Mouse (Mus musculus): Measurements from ENCODE around the gene Srp54b. TPM values are rescaled to one million over a fixed set of nuclear protein-coding genes. Genes with fewer than 3 reads are reported as not detected.
"Not testable (repeated sequence)": the region's sequence is repeated elsewhere in the genome, so short reads cannot be mapped to it uniquely, and the experiment has no call there.

Srp54b gene
- total and polyA plus RNA-seq, 3 experiments, result 85.8 to 110 TPM; not detected in 1

- Histone ChIP-seq H3K9ac (ENCODE audit: control insufficient read depth, low read depth, low read length, poor library complexity, severe bottlenecking) (peak overlapping the region; percentile 60), H3K4me3 (ENCODE audit: control insufficient read depth in 1 of 2, insufficient read depth in 1 of 2, low read depth in 2 of 2, low read length in 2 of 2) (peak overlapping the region; percentile 61 to 62; a peak in 3 of 4 replicates)
- H3K79me2 ChIP-seq (ENCODE audit: control insufficient read depth, insufficient read depth, low read length, poor library complexity); H3K9me3 ChIP-seq (replicated peaks; ENCODE audit: insufficient read depth, low read length); H3K4me1 ChIP-seq (ENCODE audit: control insufficient read depth in 1 of 2, insufficient read depth in 2 of 2, low read length in 2 of 2); H3K27ac ChIP-seq (ENCODE audit: control insufficient read depth, low read depth, low read length); H3K36me3 ChIP-seq (ENCODE audit: control insufficient read depth in 1 of 2, insufficient read depth in 2 of 2, low read length in 2 of 2); H3K27me3 ChIP-seq (ENCODE audit: control insufficient read depth in 1 of 2, insufficient read depth in 2 of 2, low read length in 2 of 2); DNase-seq (ENCODE audit: low read depth, low spot score): not testable (repeated sequence)
These were observed 75.6 kb downstream of the Srp54b start for GRCm38 (mm10) chr12:55230520-55230861.

Other genes with a start within 250 kb of the Srp54b start
- not detected in 2 replicates for gene Gm20403, start 168.6 kb upstream of the Srp54b start, total RNA-seq (2012; rRNA removed)
- not detected for gene Gm20403, start 168.6 kb upstream of the Srp54b start, polyA plus RNA-seq (2012; ENCODE audit: insufficient read depth in 1 of 2, insufficient read length in 2 of 2, low read depth in 1 of 2, low replicate concordance in 2 of 2, missing spikeins in 1 of 2)
- 44.6 and 46.0 TPM in 2 replicates for gene Baz1a, start 140.8 kb upstream of the Srp54b start, total RNA-seq (2012; rRNA removed)
- gene Baz1a, start 140.8 kb upstream of the Srp54b start, polyA plus RNA-seq (2012; ENCODE audit: insufficient read depth in 1 of 2, insufficient read length in 2 of 2, low read depth in 1 of 2, low replicate concordance in 2 of 2, missing spikeins in 1 of 2), result 100 to 1,000 TPM in 1 of 2 experiments, 10 to 100 TPM in 1; 39.8 to 203 TPM
- gene 2700097O09Rik, start 75.0 kb upstream of the Srp54b start, total RNA-seq (2012; rRNA removed), result 16.9 and 18.3 TPM in 2 replicates
- gene 2700097O09Rik, start 75.0 kb upstream of the Srp54b start, polyA plus RNA-seq (2012; ENCODE audit: insufficient read depth in 1 of 2, insufficient read length in 2 of 2, low read depth in 1 of 2, low replicate concordance in 2 of 2, missing spikeins in 1 of 2), result 10 to 100 TPM in 1 of 2 experiments, not detected in 1; 14.6 TPM
- 39.4 and 46.9 TPM in 2 replicates for gene Srp54a, start 74.8 kb upstream of the Srp54b start, total RNA-seq (2012; rRNA removed)
- 100 to 1,000 TPM in 1 of 2 experiments, 10 to 100 TPM in 1; 54.7 to 405 TPM for gene Srp54a, start 74.8 kb upstream of the Srp54b start, polyA plus RNA-seq (2012; ENCODE audit: insufficient read depth in 1 of 2, insufficient read length in 2 of 2, low read depth in 1 of 2, low replicate concordance in 2 of 2, missing spikeins in 1 of 2)
- gene Fam177a, start 30.6 kb upstream of the Srp54b start, total RNA-seq (2012; rRNA removed), result 6.0 and 6.4 TPM in 2 replicates
- gene Fam177a, start 30.6 kb upstream of the Srp54b start, polyA plus RNA-seq (2012; ENCODE audit: insufficient read depth in 1 of 2, insufficient read length in 2 of 2, low read depth in 1 of 2, low replicate concordance in 2 of 2, missing spikeins in 1 of 2), result not detected
- gene 1700047I17Rik2, start 44.5 kb downstream of the Srp54b start, total RNA-seq (2012; rRNA removed), result not detected in 2 replicates
- gene 1700047I17Rik2, start 44.5 kb downstream of the Srp54b start, polyA plus RNA-seq (2012; ENCODE audit: insufficient read depth in 1 of 2, insufficient read length in 2 of 2, low read depth in 1 of 2, low replicate concordance in 2 of 2, missing spikeins in 1 of 2), result 1 to 10 TPM in 1 of 2 experiments, not detected in 1; 9.6 TPM
- 59.2 and 60.0 TPM in 2 replicates for gene Srp54c, start 75.1 kb downstream of the Srp54b start, total RNA-seq (2012; rRNA removed)
- gene Srp54c, start 75.1 kb downstream of the Srp54b start, polyA plus RNA-seq (2012; ENCODE audit: insufficient read depth in 1 of 2, insufficient read length in 2 of 2, low read depth in 1 of 2, low replicate concordance in 2 of 2, missing spikeins in 1 of 2), result 10 to 100 TPM in 1 of 2 experiments, not detected in 1; 61.2 TPM
- gene 1110008L16Rik, start 144.5 kb downstream of the Srp54b start, total RNA-seq (2012; rRNA removed), result 21.4 and 26.2 TPM in 2 replicates
- gene 1110008L16Rik, start 144.5 kb downstream of the Srp54b start, polyA plus RNA-seq (2012; ENCODE audit: insufficient read depth in 1 of 2, insufficient read length in 2 of 2, low read depth in 1 of 2, low replicate concordance in 2 of 2, missing spikeins in 1 of 2), result 10 to 100 TPM in 1 of 2 experiments, not detected in 1; 24.9 TPM
- gene Ppp2r3c, start 147.9 kb downstream of the Srp54b start, total RNA-seq (2012; rRNA removed), result 10.9 and 12.6 TPM in 2 replicates
- 10 to 100 TPM in 1 of 2 experiments, not detected in 1; 12.3 TPM for gene Ppp2r3c, start 147.9 kb downstream of the Srp54b start, polyA plus RNA-seq (2012; ENCODE audit: insufficient read depth in 1 of 2, insufficient read length in 2 of 2, low read depth in 1 of 2, low replicate concordance in 2 of 2, missing spikeins in 1 of 2)
- 255 and 284 TPM in 2 replicates for gene Psma6, start 229.1 kb downstream of the Srp54b start, total RNA-seq (2012; rRNA removed)
- 100 to 1,000 TPM in 1 of 2 experiments, not detected in 1; 309 TPM for gene Psma6, start 229.1 kb downstream of the Srp54b start, polyA plus RNA-seq (2012; ENCODE audit: insufficient read depth in 1 of 2, insufficient read length in 2 of 2, low read depth in 1 of 2, low replicate concordance in 2 of 2, missing spikeins in 1 of 2)

Data from MEL (cell line).